Mouse (Mus musculus) layer of hippocampus, adult 18-20 months (tissue): ENCODE results near the gene Rsph3b. TPM values are rescaled to one million over a fixed set of nuclear protein-coding genes. Genes with fewer than 3 reads are reported as not detected.
"Not testable (repeated sequence)": the region's sequence is repeated elsewhere in the genome, so short reads cannot be mapped to it uniquely, and the experiment has no call there.

Experiments
- DNase-seq, 2 experiments: peaks; one replicate each; pipeline ENCODE4 v3.0.0; 2022; ENCODE audit warnings: low spot score in 2 of 2
- total RNA-seq, 2 experiments: library from RNA; stranded (reverse); gene quantifications; 2 replicates each; pipeline ENCODE4 v1.2.3; 2021

Rsph3b gene
- total RNA-seq, 2 experiments from 2014 or later, result 30.1 to 30.9 TPM

DNA sequence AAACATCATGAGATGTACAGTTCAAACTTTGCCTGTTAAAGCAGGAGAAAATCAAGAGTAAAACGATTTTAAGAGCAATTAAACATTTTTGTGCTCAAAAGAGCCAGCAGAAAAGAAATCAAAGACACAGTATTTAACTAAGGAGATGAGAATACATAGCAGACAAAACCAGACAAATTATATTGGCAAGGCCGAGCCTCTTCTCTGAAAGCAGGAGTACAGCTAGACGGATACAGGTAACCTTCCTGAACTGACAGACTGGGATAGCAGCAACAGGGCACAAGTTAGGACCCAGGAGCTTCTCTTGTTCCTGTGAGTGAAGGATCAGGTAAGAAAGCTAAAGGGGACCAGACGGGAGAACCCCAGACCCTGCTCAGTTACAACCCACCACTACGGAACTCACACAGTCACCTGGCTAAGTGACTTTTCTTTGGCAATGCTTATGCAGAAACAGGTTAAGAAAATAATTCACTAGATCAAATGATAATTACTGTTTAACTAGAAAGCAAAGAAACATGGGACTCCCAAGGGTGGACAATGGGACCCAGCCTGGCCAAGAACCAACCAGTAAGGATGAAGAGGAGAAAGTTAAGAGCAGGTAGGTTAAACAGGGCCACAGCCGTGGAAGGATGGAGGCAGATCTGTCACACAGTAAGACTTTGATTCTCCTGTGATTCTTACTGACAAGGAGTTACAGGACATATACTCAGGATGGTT lies 11.2 kb upstream of the Rsph3b start:
- not testable (repeated sequence) for DNase-seq

DNA sequence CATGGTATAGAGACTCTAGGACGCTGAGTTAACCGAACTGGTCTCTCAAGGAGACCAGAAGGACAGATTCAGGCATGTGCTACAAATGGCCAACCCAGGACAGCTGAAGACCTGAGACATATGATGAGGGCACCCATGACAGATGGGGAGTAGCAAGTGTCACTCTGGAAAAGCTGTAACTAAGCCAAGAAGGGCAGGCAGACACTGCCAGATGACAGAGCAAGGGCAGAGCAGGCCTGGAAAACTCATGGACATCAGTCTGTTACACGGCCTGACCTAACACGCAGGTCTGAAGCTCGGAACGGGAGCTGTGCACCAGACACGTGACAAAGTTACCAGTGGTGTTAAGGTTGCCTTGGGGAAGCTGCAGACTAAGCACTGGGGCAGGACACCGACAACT lies 10.4 kb upstream of the Rsph3b start:
- DNase-seq, result not testable (repeated sequence)

DNA sequence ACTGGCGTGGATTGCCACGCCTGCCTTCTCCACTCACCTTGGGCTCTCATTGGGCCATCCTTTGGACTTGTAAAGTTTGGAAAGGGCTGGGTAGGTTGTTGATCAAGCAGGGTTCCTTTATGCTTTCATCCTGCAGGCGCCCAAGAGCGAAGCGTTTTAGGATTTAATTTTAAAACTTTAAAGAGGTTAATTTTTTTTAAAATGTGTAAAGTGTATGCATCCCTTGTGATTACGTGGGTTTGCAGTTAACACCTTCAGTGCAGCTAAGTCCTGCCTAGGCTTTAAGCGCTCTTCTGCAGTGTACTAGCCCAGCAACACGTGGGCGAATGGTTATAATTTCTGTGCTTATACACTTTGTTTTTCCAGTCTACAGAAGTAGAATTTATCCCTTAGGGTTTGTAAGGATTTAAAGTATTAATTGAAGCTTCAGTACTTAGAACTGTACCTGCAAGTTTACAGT lies 317 bp upstream of the Rsph3b start:
- DNase-seq, result not testable (repeated sequence)

DNA sequence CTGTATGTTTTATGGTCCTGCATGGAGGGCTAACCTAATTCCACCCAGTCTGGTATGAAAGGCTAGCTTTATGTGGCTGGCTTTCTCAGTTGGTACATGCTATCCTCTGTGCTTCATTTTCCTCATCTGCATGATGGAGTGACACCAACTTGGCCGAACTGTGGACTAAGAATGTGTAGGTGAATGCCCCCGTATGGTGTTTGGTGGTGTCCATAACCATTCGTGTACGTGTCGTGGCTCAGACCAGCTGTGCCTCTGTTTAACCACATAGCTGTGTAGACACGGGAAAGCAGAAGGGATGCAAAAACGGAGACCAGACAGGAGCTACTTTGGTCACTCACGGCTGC lies 872 bp downstream of the Rsph3b start:
- not testable (repeated sequence) for DNase-seq

DNA sequence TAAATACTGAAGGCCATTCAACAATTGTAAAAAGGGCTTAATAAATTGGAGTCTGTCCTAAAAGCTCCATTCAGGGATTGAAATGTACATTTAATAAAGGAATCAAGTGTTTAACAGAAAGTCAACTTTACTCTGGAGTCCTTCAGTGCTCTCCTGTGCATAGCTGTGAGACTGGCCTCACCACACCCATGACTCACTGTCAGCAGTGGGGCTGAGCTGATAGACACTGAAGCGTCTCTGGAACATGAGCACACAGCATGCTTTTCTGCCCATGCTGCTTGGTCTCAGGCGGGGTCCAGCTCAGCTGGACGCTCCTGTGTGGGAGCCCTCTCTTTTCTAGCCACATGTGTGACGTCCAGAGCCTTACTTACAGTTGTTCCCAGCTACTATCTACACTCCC lies 5.9 kb downstream of the Rsph3b start:
- DNase-seq, result not testable (repeated sequence)

DNA sequence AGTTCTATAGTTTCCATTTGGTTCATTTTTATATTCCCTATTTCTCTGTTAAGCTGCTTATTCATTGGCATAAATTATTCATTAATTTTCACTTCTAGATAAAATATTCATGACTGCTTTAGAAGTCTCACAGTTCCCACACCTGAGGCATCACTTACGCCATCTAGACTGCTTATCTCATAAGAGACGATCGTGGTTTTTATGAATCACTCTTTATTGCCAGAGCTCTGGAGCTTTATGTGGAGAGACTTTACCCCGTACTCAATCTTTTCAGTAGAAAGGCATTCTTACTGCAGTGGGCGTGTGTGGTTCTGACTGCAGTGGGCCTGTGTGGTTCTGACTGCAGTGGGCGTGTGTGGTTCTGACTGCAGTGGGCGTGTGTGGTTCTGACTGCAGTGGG lies 16.9 kb downstream of the Rsph3b start:
- not testable (repeated sequence) for DNase-seq

DNA sequence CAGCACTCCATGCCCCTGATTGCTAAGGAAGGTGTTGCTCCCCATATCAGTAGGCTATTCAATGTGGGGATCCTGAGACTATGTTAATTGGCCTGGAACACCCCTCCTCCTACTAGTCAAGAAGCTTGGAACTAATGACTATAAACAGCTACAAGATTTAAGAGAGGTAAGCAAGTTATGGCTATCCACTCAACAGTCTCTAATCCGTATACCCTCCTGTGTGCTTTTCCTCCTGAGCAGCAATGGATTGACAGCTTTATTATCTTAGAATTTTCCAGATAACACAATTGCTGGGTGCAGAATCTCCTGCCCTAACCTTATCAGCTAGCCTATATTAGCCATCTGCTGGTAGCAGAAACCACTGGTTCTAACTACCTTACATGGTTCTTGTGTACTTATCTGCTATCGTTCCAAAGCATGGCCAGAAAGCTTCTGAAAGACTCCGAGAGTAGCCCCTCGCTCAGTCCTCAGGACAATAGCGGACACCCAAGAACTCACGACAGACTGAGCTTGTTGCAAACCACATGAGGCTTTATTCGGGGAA lies 28.1 kb downstream of the Rsph3b start:
- DNase-seq, result not testable (repeated sequence)

DNA sequence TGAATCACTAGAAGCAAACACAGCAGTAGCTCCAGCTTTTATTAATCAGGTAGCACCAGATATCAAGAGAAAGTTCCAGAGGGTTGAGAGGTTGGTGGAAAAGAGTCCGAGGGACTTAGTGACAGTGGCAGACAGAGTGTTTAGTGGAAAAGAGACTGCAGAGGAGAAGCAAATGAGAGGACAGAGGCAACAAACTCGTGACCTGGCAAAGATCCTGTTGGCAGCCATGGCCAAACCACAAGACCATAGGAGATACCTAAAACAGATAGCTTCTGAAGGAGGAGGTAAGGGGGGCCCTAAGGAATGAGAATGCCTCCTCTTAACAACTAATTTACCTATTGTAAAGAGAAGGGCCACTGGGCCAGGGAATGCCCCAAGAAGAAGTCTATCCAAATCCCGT lies 29.1 kb downstream of the Rsph3b start:
- not testable (repeated sequence) for DNase-seq

DNA sequence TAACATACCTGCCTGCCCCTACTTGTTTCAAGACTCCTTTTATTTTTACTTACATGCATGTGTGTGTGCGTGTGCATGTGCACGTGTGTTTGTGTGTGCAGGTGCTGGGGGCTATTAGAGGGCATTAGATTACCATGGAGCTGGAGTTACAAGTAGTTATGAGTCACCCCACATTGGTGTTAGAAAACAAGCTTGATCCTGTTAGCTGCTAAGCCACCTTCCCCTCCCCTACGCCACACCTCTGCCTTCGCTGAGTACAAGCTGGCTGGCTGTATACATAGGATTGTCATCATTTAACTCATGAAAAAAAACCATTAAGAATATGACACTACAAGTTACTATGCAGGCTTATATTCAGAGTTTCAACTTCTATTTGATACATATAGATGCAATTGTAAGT lies 33.2 kb downstream of the Rsph3b start:
- DNase-seq, result not testable (repeated sequence)

DNA sequence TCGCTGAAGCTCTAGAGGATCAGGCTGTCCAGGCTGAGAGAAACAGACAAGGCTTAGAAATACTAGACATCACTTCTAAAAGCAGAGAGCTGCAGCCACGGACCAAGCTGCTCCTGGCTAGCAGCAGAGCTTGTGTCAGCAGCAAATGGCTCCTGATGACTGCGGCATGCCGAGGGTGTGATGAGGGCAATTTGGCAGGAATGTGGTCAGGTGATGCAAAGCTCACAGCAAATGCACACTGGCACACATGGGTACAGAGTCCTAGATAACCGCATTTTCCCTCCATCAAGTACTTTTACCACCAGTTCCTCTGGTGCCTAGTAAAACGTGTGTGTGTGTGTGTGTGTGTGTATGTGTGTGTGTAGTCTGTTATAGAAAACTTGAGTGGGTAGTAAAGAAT lies 34.4 kb downstream of the Rsph3b start:
- not testable (repeated sequence) for DNase-seq

DNA sequence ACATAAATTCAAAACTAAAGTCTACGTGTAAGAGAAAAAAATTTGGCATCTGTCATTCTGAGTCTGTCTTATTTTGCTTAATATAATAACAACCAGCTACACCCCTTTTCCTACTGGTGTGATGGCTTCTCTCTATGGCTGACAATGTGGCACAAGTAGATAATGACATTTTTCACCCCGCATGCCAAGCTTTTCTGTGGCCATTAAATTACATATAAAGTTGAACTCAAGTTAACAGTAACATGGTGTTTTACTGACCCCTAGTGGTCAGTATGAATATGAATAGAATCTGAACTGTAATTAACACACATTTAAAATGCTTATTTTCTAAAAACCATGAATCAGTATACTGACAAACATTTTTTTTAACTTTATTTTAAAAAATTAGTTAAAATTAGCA lies 48.1 kb downstream of the Rsph3b start:
- DNase-seq, result not testable (repeated sequence)

DNA sequence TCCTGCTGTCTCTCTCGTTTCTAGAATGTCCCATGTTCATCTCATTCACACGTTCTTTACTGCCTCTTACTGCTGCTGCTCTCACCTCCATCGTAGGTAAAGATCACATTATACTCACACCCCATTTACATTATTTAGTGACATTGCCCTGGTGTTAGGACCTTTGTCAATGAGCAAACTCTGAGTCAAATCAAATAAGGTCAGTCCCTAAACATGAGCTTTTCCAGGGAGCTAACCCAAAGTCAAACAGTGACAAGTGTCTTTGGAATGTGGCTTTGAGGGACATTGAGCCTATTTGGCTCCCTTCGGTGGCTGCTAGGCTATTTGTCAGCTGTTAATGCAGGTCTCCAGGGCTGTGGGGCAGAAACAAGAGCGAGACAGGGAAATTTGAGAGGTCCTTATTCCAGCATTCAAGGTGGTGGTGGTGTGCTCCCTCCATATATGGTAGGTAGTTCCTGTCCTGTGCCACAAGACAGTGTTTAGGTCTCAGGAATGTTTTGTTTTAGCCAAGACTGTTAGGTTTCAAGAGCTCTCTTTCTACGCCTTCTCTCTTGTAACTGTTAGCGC lies 50.4 kb downstream of the Rsph3b start:
- DNase-seq, result not testable (repeated sequence)

DNA sequence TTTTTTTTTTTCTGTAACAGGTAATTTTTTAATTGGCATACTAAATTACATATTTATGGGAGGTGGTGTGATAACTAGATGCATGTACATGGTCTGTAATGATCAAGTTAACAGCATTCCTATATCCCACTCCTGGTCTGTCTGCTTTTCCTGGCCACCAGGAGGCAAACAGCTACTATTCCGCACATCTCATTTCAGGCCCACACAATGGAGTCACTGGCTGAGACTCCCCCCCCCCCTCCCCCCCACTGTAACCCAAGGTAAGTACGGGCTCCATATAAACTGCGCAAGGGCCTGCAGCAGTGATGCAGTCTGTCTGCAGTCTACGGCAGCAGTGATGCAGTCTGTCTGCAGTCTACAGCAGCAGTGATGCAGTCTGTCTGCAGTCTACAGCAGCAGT lies 51.7 kb downstream of the Rsph3b start:
- DNase-seq, result no peak

DNA sequence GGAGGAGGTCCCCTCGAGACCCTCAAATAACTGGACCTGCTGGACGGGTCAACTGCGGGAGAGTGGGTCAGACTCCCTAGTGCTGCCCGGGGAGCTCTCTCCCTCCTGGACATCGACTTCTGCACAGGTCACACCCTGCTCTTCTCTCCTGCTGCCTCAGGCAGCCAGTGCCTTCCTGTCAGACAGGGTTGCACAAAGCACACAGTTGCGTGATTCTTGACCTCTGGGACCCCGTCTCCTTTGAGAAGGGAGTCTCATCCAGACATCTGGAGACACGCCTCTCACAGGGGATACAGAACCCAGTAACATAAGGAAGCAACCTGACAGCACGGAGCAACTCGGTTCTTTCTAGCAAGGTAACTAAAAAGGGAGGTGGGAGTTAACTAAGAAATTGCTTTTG lies 55.1 kb downstream of the Rsph3b start:
- no peak for DNase-seq

DNA sequence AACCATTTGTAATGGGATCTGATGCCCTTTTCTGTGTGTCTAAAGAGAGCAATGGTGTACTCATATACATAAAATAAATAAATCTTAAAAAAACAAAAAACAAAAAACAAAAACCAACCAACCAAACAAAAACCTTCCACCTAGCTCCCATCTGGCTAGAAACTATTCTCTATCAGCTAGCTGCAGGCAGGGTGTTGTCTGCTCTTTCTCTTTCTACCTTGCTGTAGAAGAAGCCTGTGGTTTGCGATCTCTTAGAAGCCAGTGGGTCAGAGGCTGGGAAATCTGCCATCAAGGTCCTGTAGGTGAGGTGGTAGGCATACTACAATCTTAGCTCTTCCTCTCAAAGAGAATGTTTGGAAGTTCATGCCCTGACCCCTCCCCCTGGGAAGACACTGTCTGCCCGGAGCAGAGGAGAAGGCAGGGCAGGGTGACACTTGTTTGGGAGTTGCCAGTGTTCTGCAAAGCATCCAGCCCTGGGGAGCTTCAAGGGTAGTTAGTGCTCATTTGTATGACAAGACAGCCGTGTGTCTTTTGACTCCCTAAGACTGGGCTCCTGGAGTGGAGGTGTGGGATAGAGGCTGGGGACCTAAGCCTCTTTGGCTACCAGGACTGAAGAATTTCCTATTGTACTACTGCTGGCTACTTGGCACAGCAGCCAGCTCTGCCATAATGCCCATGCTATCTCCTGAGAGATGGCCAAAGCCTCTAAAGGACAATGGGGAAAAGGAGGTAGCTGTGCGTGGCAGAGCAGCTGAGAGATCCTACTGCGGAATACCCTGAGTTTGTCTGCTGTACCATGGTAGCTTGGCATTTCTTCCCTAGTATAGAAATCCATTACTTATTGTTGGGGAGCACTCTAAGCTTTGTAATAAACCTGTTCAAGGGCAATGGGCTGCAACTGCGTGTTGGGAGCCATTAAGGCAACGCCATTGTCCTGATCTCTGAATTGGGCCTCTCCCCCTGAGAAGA lies 56.2 kb downstream of the Rsph3b start:
- DNase-seq, result no peak

DNA sequence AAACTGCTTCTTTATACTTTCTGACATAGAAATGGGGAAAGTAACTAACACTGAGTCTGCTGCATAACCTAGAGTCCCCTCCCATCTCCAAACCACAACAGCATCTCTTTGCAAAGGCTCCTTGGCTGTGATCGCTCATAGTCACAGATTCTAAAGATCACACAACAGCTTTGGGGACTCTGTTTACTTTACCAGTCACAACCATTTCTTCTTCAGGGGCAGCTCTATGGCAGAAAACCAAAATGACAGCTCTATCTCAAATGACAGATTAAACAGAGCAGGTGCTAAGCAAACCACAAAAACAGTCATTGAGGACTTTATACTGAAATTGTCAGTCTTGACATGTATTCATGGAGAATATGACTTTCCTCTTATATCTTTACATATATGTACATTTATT lies 62.0 kb downstream of the Rsph3b start:
- no peak for DNase-seq

DNA sequence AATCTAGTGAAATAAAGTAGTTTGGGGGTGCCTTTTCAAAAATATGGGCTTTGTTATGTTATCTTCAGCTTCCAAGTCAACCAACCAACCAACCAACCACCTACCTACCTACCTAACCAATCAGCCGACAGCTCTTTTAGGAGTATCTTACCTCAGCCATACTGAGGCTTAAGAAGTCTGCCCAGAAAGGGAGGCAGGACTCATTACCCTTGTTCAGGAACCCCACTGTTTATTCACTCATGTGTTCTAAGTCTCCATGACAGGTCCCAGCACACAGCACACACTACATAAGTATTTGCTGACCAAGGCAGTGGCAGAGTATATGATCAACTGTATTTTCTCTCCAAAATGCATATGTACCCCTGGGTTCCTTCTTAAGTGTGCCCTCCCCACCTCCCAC lies 64.0 kb downstream of the Rsph3b start:
- DNase-seq, result no peak

DNA sequence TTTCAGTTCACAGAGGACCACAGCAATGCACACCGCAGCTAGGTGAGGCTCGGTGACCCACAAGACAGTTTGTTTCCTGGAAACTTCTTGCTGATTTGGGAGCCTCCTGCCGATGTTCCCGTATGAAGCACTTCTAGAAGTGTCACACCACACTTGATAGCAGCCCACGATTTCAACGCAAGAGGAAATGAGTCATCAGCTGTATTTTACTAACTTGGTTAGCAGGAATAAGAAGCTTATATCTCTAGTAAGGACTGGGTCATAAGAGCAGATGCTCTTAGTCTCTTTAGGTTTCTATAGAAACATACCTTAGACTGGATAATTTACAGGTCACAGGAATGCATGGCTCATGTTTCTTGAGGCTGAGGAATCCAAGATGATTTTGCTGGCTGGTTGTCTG lies 67.2 kb downstream of the Rsph3b start:
- no peak for DNase-seq

DNA sequence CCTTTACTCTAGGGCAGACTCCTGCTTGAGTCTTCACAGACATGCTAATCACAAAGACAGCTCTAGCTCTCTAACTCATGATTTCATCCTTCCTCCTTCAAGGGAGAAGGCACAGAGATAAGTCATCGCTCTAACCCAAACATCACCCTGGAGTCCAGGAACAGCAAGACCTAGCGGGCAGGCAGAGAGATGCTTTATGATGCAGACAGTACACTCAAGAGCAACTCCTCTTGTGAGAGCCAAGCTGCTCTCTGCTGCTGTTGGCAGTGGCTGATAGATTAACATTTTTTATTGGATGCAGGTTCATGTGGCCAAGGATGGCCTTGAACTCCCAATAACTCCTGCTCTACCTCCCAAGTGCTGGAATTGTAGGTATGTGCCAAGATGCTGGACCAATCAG lies 77.1 kb downstream of the Rsph3b start:
- no peak for DNase-seq

DNA sequence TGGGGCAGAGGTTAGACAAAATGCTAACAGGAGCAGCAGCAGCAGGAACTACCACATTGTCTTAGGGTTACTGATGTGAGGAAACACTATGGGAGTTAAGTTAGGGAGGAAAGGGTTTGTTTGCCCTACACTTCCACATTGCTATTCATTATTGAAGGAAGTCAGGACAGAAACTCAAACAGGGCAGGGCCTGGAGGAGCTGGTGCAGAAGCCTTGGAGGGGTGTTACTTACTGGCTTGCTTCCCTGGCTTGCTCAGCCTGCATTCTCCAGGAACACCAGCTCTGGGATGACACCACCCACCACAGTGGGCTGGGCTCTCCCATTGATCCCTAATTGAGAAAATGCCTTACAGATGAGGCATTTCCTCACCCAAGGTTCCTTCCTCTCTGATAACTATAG lies 79.7 kb downstream of the Rsph3b start:
- no peak for DNase-seq

DNA sequence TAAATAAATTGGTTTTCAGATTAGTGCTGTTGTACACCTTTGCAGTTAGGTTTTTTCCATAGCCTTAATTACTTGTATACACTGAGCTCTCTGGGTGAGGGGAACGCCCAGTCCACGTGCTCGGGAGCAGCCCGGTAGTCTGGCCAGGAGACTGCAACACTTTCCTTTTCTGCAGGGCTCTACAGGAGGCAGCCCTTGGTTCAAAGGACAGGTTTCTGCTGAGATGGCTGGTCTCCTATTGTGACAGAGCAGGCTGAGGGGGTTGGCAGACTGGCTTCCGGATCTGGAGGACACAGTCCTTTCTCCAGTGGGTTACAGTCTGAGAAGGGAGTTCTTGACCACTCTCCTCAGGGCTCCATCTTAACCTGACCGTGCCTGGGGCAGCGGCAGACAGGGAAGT lies 80.7 kb downstream of the Rsph3b start:
- no peak for DNase-seq

DNA sequence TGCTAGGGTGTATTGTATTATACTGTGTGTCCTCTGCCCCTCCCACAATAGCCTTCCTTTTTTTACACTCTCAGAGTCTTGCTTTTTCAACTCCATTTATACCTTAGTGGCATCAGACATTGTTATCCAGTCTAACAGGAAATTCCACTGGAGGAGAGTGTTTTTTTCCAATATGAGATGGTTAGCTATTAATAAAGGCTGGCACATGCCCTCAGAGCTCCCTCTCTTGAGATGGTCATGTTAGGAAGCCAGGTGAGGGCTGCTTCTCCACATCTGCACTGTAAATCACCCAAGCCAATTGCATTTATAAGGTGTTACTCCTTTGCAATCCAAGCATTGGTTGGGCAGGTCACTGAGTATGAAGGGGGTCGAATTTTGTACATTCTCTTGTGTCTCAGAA lies 81.9 kb downstream of the Rsph3b start:
- no peak for DNase-seq
